Mouse (Mus musculus) lung, postnatal 0 days (tissue): ENCODE results near the gene Bcorl1.

Source experiments
- CTCF ChIP-seq: IDR thresholded peaks from 2 replicates; pipeline ENCODE4 v1.5.1; 2016; ENCODE audit warnings: antibody characterized with exemption, mild to moderate bottlenecking
- EP300 ChIP-seq: IDR thresholded peaks from 2 replicates; pipeline ENCODE4 v1.6.1; 2016; ENCODE audit warnings: antibody characterized with exemption, mild to moderate bottlenecking, control low read depth

DNA sequence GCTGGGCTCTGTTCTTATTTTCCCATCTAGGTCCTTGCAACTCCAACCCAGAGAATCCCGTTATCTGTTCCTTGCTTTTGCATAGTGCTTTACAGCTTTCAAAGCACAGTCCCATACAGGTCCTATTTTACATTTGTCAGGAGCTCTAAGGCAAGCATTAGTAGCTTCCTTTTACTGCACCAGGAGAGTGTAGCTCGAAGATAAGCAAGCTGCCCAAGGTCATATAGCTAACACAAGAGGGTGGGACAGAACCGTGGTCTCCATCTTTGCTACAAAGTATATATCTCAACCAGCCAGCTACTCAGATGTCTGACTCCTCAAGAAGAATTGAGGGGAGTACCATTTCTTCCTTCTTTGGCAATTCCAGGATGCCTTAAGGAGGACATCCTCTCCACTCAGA lies 23.7 kb upstream of the Bcorl1 start:
- TF ChIP-seq CTCF: no peak
- TF ChIP-seq EP300: no peak
